Mouse (Mus musculus) heart, postnatal 0 days (tissue): ENCODE measurements at regions not wholly inside any gene's neighbourhood (a gene's known extent, or its start where the extent isn't known, plus 50 kb on each side); places are given as distances from the start of the nearest gene placed in this dataset.

ENCODE experiments used
- ATAC-seq: fragments of 200-750 bp; cut with Nextera tagmentation; 2 replicates; pipeline ENCODE4 v1.8.0; 2017; ENCODE audit warnings: low read depth, moderate number of reproducible peaks, moderate library complexity; ENCODE audit not compliant: insufficient read depth
- DNase-seq: peaks from one replicate; pipeline ENCODE4 v3.0.0-alpha.2; 2016; ENCODE audit warnings: low spot score
- H3K27ac ChIP-seq: fragments of 300-500 bp; sonication (generic); 2 replicates; pipeline ENCODE4 v1.5.1; 2014; ENCODE audit warnings: low read depth, mild to moderate bottlenecking
- H3K27me3 ChIP-seq: fragments of 300-500 bp; sonication (generic); 2 replicates; pipeline ENCODE4 v1.6.1; 2014; ENCODE audit warnings: low read length, mixed read lengths; ENCODE audit not compliant: control insufficient read depth, insufficient read depth
- H3K36me3 ChIP-seq: fragments of 300-500 bp; sonication (generic); replicated peaks from 2 replicates; pipeline ENCODE4 v1.6.1; 2014; ENCODE audit warnings: low read length, mixed read lengths; ENCODE audit not compliant: control insufficient read depth, insufficient read depth
- H3K4me1 ChIP-seq: fragments of 300-500 bp; sonication (generic); 2 replicates; pipeline ENCODE4 v1.6.1; 2014; ENCODE audit warnings: antibody characterized with exemption; ENCODE audit not compliant: control insufficient read depth, insufficient read depth
- H3K4me2 ChIP-seq: fragments of 300-500 bp; sonication (generic); 2 replicates; pipeline ENCODE4 v1.6.1; 2014; ENCODE audit warnings: low read depth, mild to moderate bottlenecking, low read length, moderate library complexity
- H3K4me3 ChIP-seq: fragments of 300-500 bp; sonication (generic); 2 replicates; pipeline ENCODE4 v1.5.1; 2014; ENCODE audit warnings: low read depth, low read length
- H3K9ac ChIP-seq: fragments of 300-500 bp; sonication (generic); replicated peaks from 2 replicates; pipeline ENCODE4 v1.6.1; 2014; ENCODE audit warnings: low read depth, low read length, mixed read lengths
- H3K9me3 ChIP-seq: fragments of 300-500 bp; sonication (generic); replicated peaks from 2 replicates; pipeline ENCODE4 v1.6.1; 2016; ENCODE audit warnings: low read length; ENCODE audit not compliant: control insufficient read depth
- CTCF ChIP-seq: IDR thresholded peaks from 2 replicates; pipeline ENCODE4 v1.5.1; 2016; ENCODE audit warnings: antibody characterized with exemption, control low read depth, low read depth
- EP300 ChIP-seq: IDR thresholded peaks from 2 replicates; pipeline ENCODE4 v1.6.1; 2016; ENCODE audit warnings: antibody characterized with exemption, low read depth
- WGBS: fragments of 180-500 bp; shearing (Covaris S2); extraction: QIAGEN DNeasy Blood & Tissue Kit; methylation state at CpG from one replicate; pipeline ENCODE4 v1.1.7; 2014; 5-methylcytosine and 5-hydroxymethylcytosine counted together

- TF ChIP-seq EP300 = no peak
- no peak for TF ChIP-seq CTCF
- no peak overlapping the region for H3K4me2 ChIP-seq
- ATAC-seq (no peak), DNase-seq (no peak)
- H3K27me3 ChIP-seq = no peaks in the 10 kb centered on the region
- no peak overlapping the region for H3K4me3 ChIP-seq
- H3K4me1 ChIP-seq = no peaks in the 10 kb centered on the region
- no peak overlapping the region for H3K27ac ChIP-seq
- 83% methylated on average over 1 of the region's 1 CpGs for WGBS
- no peaks in the 10 kb centered on the region for H3K36me3 ChIP-seq
- no peaks in the 10 kb centered on the region for H3K9me3 ChIP-seq
- no peak overlapping the region for H3K9ac ChIP-seq
Observed at GRCm38 (mm10) chr15:56016070-56016469, 1461.4 kb downstream of the Slc22a22 start.

DNA sequence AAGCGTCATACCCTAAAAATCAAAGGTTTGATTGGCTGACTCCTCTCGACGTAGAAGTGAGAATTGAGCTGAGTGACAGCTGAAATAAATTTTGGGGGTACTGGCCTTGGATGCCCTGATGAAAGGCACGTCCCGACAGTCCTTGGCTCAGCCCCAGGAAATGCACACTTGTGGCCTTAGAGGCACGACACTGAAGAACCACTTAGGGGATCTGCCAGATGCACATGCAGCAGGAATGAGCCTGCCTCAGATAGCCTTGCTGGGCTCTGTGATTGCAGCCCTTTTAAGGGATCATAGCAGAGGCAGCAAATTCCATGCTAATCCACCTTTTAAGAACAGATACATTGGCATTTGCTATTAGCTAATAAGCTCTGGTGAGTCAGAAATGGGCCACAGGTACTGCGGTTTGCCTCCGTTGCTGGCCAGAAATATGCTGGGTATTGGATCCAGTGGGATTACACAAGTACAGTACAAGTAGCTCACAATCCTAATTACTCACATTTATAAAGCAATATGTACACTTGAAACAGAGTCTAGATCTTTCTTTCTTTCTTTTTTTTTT, 1463.3 kb downstream of the Slc22a22 start:
- no peaks in the 10 kb centered on the region for H3K36me3 ChIP-seq
- H3K4me1 ChIP-seq = no peaks in the 10 kb centered on the region
- H3K27me3 ChIP-seq = no peaks in the 10 kb centered on the region
- H3K9me3 ChIP-seq = no peaks in the 10 kb centered on the region
- no peak overlapping the region for H3K4me3 ChIP-seq
- no peak for TF ChIP-seq CTCF
- TF ChIP-seq EP300 = peak; percentile 94
- no peak overlapping the region for H3K4me2 ChIP-seq
- no peak overlapping the region for H3K9ac ChIP-seq
- peak overlapping the region; percentile 83 for H3K27ac ChIP-seq
- WGBS = 29% methylated on average over 8 of the region's 8 CpGs
- DNase-seq (peak; percentile 81), ATAC-seq (peak; percentile 99)

DNA sequence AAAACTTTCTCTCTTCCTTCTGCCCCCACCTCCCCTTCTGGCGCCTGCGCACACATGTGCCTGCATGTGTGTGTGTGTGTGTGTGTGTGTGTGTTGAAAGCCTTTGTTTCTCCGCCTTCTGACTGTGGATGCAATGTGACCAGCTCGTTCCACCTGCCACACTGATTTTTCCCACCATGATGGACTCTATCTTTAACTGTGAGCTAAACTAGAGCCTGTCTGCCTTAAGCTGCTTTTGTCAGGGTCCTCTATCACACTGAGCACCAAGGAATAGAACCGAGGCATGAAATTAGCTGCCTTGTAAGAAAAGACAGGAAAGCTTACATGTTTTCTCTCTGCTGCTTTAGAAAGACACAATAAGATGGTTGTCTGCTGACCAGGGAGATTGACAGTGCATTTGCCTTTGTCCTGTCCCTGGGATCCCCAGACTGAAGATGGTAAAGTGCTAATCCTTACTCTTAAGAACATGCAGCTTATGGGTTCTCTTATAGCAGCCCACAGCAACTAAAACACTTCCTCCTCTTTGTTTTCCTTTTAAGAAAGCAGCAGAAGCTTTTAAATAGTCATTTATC, 1468.7 kb downstream of the Slc22a22 start:
- no peak for TF ChIP-seq CTCF
- no peak for TF ChIP-seq EP300
- no peak overlapping the region for H3K27ac ChIP-seq
- no peaks in the 10 kb centered on the region for H3K4me1 ChIP-seq
- no peak overlapping the region for H3K4me2 ChIP-seq
- H3K9ac ChIP-seq = no peak overlapping the region
- no peak for DNase-seq
- H3K9me3 ChIP-seq = no peaks in the 10 kb centered on the region
- WGBS = 82% methylated on average over 5 of the region's 5 CpGs
- ATAC-seq = no peak
- no peaks in the 10 kb centered on the region for H3K36me3 ChIP-seq
- H3K4me3 ChIP-seq = no peak overlapping the region
- no peaks in the 10 kb centered on the region for H3K27me3 ChIP-seq

DNA sequence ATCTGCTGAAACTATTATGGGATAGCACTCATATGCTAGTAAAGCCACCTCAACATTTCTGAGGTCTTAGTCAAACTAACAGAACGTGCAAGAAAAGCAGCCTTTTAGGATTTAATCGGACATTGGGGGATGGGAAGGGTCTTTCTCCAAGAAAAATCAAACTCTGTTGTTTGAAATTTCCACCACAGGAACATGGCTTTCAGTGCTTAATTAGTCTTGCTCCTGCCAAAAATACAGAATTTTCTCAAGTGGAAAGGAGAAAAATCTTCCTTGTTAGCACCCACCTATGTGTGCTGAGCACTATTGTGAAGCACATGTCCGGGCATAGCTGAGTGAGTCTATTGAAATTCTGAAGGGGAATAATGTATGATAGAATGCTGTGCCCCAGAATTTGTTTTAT, 1470.0 kb downstream of the Slc22a22 start:
- Histone ChIP-seq H3K9ac (no peak overlapping the region), H3K27me3 (no peaks in the 10 kb centered on the region), H3K4me2 (no peak overlapping the region), H3K27ac (no peak overlapping the region), H3K36me3 (no peaks in the 10 kb centered on the region), H3K4me1 (no peaks in the 10 kb centered on the region), H3K9me3 (no peaks in the 10 kb centered on the region), H3K4me3 (no peak overlapping the region)
- ATAC-seq (no peak), DNase-seq (no peak)
- TF ChIP-seq EP300 (no peak), CTCF (no peak)
- WGBS = 89% methylated on average over 3 of the region's 3 CpGs

DNA sequence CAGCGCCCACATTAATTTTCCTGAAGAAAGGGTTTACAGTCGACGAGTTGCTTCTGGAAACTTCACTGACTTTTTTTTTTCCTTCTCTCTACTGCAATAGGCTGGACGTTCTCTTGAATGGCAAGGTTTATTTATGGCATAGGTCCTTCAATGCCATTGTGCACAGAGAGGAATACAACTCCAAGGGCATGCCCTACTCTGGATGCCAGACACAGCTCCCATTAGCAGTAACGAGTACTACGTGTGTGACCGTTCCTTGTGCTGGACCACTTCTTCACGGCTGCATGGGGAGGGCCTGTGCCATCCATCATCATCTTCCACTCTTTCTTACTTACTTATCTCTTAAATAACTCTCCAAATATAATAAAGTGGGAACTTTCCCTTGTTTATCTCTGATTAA, 1472.1 kb downstream of the Slc22a22 start:
- Histone ChIP-seq H3K36me3 (no peaks in the 10 kb centered on the region), H3K27ac (peak overlapping the region; percentile 77), H3K9me3 (no peaks in the 10 kb centered on the region), H3K4me3 (no peak overlapping the region), H3K4me1 (no peaks in the 10 kb centered on the region), H3K27me3 (no peaks in the 10 kb centered on the region), H3K9ac (no peak overlapping the region), H3K4me2 (no peak overlapping the region)
- DNase-seq (peak; percentile 37), ATAC-seq (peak; percentile 90)
- no peak for TF ChIP-seq EP300
- no peak for TF ChIP-seq CTCF
- WGBS = 50% methylated on average over 8 of the region's 8 CpGs

DNA sequence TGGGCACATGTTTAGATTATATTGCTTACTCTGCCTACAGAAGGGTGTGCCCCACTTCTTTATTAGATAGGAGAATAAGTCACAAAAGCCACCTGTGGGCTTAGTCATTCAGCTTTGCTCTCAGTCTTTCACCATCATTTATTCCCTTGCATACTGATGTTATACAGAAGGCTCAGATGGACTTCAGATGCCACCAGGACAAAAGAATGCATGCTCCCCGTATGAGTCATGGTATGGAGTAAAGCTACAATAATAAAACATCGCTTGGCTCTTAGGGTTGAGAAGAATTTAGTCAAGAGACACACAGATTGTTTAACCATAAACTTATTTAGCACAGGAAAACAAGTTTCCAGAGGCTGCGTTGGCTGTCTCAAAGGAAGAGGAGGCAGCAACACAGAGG, 1473.5 kb downstream of the Slc22a22 start:
- Histone ChIP-seq H3K9me3 (no peaks in the 10 kb centered on the region), H3K4me1 (no peaks in the 10 kb centered on the region), H3K9ac (no peak overlapping the region), H3K4me2 (no peak overlapping the region), H3K27ac (no peak overlapping the region), H3K4me3 (no peak overlapping the region), H3K27me3 (no peaks in the 10 kb centered on the region), H3K36me3 (no peaks in the 10 kb centered on the region)
- no peak for DNase-seq
- no peak for ATAC-seq
- TF ChIP-seq CTCF (no peak), EP300 (no peak)
- 72% methylated on average over 3 of the region's 3 CpGs for WGBS
